Mouse (Mus musculus) liver, embryonic 14.5 days (tissue): ENCODE measurements at regions not wholly inside any gene's neighbourhood (a gene's known extent, or its start where the extent isn't known, plus 50 kb on each side); places are given as distances from the start of the nearest gene placed in this dataset.

Experiments
- ATAC-seq: fragments of 200-750 bp; cut with Nextera tagmentation; 2 replicates; pipeline ENCODE4 v1.8.0; 2017; ENCODE audit warnings: moderate number of reproducible peaks, mild to moderate bottlenecking, moderate library complexity; ENCODE audit not compliant: insufficient read depth
- DNase-seq, 3 experiments: peaks; one replicate each; pipeline ENCODE4 v3.0.0-alpha.2; 2012 to 2013; ENCODE audit warnings: low read depth in 3 of 3, low spot score in 3 of 3
- H3K27ac ChIP-seq: fragments of 300-500 bp; sonication (generic); 2 replicates; pipeline ENCODE4 v1.5.1; 2014; ENCODE audit warnings: moderate library complexity, mild to moderate bottlenecking, control low read depth, inconsistent platforms
- H3K27me3 ChIP-seq: fragments of 300-500 bp; sonication (generic); 2 replicates; pipeline ENCODE4 v1.6.1; 2014; ENCODE audit warnings: mild to moderate bottlenecking, low read length, moderate library complexity; ENCODE audit not compliant: control insufficient read depth, insufficient read depth
- H3K36me3 ChIP-seq: fragments of 300-500 bp; sonication (generic); replicated peaks from 2 replicates; pipeline ENCODE4 v1.6.1; 2014; ENCODE audit warnings: low read depth; ENCODE audit not compliant: control insufficient read depth, insufficient read depth
- H3K4me1 ChIP-seq, 2 experiments: fragments of 200-500 bp in 1 of 2; fragments of 300-500 bp in 1 of 2; sonication (generic) in 1 of 2; replicated peaks; 2 replicates each; pipeline ENCODE4 v1.6.1; 2012 to 2014; ENCODE audit warnings: antibody characterized with exemption in 1 of 2, inconsistent platforms in 1 of 2, low read length in 1 of 2; ENCODE audit not compliant: control insufficient read depth in 2 of 2, insufficient read depth in 2 of 2
- H3K4me2 ChIP-seq: fragments of 300-500 bp; sonication (generic); 2 replicates; pipeline ENCODE4 v1.6.1; 2014; ENCODE audit warnings: low read depth, mild to moderate bottlenecking, control low read depth, moderate library complexity
- H3K4me3 ChIP-seq, 2 experiments: fragments of 200-500 bp in 1 of 2; fragments of 300-500 bp in 1 of 2; sonication (generic) in 1 of 2; 2 replicates each; pipeline ENCODE4 v1.5.1; 2012 to 2014; ENCODE audit warnings: low read depth in 2 of 2, low read length in 2 of 2, mild to moderate bottlenecking in 2 of 2, control low read depth in 1 of 2, inconsistent platforms in 1 of 2, moderate library complexity in 1 of 2; ENCODE audit not compliant: insufficient read depth in 1 of 2
- H3K9ac ChIP-seq: fragments of 300-500 bp; sonication (generic); replicated peaks from 2 replicates; pipeline ENCODE4 v1.6.1; 2014; ENCODE audit warnings: mild to moderate bottlenecking, control low read depth, moderate library complexity
- H3K9me3 ChIP-seq: fragments of 300-500 bp; sonication (generic); 2 replicates; pipeline ENCODE4 v1.6.1; 2016; ENCODE audit warnings: low read length, mixed read lengths; ENCODE audit not compliant: control insufficient read depth
- CTCF ChIP-seq: IDR thresholded peaks from 2 replicates; pipeline ENCODE4 v1.5.1; 2016; ENCODE audit warnings: antibody characterized with exemption, low read depth, control low read depth
- EP300 ChIP-seq: IDR thresholded peaks from 2 replicates; pipeline ENCODE4 v1.6.1; 2016; ENCODE audit warnings: antibody characterized with exemption, low read depth
- WGBS: fragments of 180-500 bp; shearing (Covaris S2); extraction: QIAGEN DNeasy Blood & Tissue Kit; methylation state at CpG from one replicate; pipeline ENCODE4 v1.1.7; 2014; ENCODE audit not compliant: insufficient replicate concordance; 5-methylcytosine and 5-hydroxymethylcytosine counted together

GRCm38 (mm10) chr3:125338178-125338692 is 65.6 kb upstream of the Ndst4 start:
- no peaks in the 10 kb centered on the region for H3K4me1 ChIP-seq
- H3K4me2 ChIP-seq = peak overlapping the region; percentile 16; the same call in 1 of the 2 replicates
- no peak for TF ChIP-seq EP300
- TF ChIP-seq CTCF = no peak
- 0 out of 2 replicates have a peak, but pooled peaks have one; percentile 26 for ATAC-seq
- no peak overlapping the region for H3K4me3 ChIP-seq
- no peak for DNase-seq
- no peaks in the 10 kb centered on the region for H3K9me3 ChIP-seq
- H3K27me3 ChIP-seq = no peaks in the 10 kb centered on the region
- no peak overlapping the region for H3K27ac ChIP-seq
- WGBS = 5% methylated on average over 6 of the region's 6 CpGs
- H3K9ac ChIP-seq = no peak overlapping the region
- no peaks in the 10 kb centered on the region for H3K36me3 ChIP-seq
